Mouse (Mus musculus) left cerebral cortex, adult 9 months (tissue): ENCODE results near the gene Tent5c.

ENCODE experiments used
- DNase-seq, 2 experiments: peaks; one replicate each; pipeline ENCODE4 v3.0.0; 2022; ENCODE audit warnings: low spot score in 2 of 2

Gene Tent5c

DNA sequence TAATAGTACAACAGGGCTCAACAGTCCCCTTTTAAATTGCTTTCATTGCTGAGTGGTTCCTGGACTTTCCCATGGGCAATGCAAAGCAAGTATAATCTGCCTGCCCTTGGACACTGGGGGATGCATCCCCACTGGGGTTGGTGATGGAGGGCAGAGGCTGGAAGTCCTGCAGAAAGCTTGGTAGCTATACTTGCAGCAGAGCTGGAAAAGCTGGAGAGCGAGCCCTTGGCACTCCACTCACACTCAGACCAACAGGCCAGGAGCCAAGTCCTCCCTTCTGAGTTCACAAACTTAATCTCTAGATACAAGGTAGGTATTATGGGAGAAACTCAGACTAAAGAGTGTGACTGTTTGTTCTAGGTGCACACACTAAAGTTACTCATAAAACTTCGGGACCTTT lies 2.1 kb downstream of the Tent5c start:
- no peak for DNase-seq

DNA sequence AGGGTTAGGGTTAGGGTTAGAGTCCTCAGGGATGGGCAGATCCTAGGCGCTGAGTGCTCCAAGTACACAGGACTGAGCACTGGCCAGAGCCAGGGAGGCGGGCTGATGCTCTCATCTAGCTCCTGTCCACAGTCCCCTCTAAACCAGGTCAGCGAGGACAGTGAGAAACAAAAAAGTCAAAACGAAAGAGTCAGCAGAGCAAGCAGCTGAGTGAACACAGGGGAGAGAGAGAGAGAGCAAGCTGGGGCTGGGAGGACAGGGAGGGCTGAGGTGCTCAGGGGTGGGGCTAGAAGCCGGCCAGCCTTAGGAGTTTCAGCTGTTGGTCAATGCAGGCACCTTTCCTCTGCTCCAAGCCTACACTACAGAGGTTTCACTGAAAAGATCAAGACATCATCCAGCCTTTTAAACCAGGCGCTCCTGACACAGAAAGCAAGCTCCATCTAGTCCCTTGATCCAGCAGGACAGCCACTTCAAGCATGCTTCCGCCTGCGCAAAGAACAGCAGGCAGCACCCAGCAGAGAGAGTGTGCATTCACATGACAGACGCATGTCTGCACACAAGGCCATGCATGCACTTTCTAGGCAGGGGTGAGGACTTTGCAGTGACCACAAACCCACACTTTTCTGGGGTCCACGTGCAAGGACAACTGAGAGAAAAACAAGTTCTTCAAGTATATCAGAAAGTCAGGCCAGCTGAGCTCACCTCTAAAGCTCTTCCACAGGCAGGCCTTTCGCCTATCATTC lies 3.6 kb downstream of the Tent5c start:
- no peak for DNase-seq

DNA sequence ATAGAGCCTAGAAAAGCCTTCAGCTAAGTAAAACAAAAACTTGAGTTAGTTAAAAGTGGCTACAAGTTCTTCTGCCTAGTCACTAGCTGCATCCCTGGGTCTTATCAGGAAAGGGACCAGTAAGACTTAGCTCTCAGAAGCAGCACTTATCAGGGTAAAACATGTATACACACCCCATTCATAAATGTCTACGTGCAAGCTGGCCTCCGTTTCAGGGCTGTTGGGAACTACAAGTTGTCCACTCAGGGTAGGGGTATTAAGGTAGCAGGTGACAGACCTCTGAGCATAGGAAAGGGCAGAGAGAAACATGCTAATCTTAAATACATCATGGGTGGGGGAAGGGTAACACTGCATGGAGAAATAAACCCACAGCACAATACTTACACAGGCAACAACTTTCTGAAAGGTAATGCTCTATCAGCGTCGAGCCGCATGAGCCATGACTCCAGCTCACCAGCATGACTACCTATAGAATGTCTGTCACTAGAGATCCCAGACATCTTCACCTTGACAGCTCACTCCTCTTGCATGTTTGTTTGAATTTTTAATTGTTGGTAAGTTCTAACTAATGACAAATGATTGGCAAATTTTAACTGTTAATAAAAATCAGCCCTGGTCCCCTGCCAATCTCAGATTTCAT lies 6.0 kb downstream of the Tent5c start:
- DNase-seq = no peak

- no peak for DNase-seq
These were observed 6.7 kb downstream of the Tent5c start for GRCm38 (mm10) chr3:100482324-100482911.

- DNase-seq = no peak
These were observed 8.7 kb downstream of the Tent5c start for GRCm38 (mm10) chr3:100480251-100481005.

GRCm38 (mm10) chr3:100474950-100475472 lies 14.1 kb downstream of the Tent5c start:
- DNase-seq = no peak

DNA sequence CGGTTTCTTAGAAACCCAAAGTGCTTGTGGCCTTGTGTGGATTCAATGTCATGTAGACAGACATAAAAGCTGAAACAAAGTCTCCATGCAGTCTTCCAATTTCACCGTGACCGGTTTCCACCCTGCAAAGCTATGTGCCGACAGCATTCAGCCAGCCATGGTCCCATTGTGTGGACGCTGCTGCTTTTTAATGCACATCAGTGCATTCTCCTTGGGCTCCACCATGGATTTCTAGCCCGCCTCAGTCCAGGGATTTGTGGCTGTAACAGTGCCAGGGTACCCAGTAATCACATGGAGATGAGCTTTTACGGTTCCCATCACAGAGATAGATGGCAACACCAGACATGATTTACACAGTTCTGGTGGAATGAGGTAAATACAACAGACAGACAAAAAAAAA lies 14.6 kb downstream of the Tent5c start:
- no peak for DNase-seq

DNA sequence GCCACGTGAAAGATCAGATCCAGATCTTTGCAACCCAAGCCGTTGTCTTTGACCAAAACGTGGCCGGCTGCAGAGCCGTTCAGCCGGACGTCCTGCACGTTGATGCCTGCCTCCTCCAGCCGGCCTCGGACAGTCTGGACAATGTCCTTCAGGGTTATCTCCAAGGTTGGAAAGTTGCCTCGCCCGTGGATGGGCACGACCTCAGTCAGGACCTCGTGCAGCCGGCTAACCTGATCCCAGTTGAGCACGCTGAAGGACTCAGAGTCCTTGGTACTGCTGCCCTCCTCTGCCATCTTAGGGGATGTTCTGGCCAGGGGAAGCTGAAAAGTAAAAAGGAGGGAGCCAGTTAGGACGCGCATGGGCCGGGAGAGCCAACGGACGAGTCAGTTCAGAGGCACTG lies 16.0 kb downstream of the Tent5c start:
- no peak for DNase-seq

- DNase-seq = no peak
These were observed 18.2 kb downstream of the Tent5c start for GRCm38 (mm10) chr3:100470902-100471301.

DNA sequence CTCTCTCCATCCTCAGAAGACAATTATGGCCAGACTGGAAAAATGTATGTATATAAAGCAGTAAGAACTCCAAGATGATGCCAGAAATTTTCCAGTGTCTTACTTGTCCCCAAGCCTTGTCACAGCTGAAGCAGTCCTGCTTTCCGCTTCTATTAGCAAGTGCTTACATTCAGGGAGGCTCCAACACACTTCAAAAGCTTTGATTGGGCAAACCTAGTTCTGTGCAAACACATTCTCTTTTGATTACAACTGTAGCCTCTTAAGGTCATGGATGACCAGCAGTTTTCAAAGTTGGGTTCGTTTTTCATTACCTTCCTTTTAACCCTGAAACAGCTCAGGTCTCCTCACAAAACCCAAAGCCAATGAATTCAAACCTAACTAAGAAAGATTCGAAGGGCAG lies 19.0 kb downstream of the Tent5c start:
- no peak for DNase-seq

DNA sequence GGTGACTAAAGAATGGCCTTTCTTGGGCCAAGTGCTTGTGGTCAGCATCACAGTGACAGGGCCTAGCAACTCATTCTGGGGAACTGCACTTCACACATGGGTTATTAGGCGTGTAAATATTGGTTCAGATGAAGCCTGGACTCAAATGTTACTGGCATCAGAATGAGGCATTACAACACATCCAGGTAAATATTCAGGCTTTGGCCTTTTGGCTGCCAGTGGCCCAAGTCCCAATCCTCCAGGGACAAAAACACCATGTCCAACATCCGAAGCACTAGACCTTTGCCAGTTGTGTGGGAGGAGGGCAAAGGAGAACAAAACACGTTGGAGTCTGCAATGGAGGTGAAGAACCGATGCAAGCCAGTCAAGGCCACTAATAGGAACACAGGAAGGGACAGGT lies 22.6 kb downstream of the Tent5c start:
- DNase-seq = no peak

GRCm38 (mm10) chr3:100464596-100464995 lies 24.5 kb downstream of the Tent5c start:
- no peak for DNase-seq

- no peak for DNase-seq
These were observed 25.2 kb downstream of the Tent5c start for GRCm38 (mm10) chr3:100463959-100464265.

- DNase-seq = no peak
These were observed 25.8 kb downstream of the Tent5c start for GRCm38 (mm10) chr3:100463160-100463958.

GRCm38 (mm10) chr3:100462235-100463083 lies 26.7 kb downstream of the Tent5c start:
- DNase-seq = no peak

GRCm38 (mm10) chr3:100460510-100460909 lies 28.6 kb downstream of the Tent5c start:
- no peak for DNase-seq

DNA sequence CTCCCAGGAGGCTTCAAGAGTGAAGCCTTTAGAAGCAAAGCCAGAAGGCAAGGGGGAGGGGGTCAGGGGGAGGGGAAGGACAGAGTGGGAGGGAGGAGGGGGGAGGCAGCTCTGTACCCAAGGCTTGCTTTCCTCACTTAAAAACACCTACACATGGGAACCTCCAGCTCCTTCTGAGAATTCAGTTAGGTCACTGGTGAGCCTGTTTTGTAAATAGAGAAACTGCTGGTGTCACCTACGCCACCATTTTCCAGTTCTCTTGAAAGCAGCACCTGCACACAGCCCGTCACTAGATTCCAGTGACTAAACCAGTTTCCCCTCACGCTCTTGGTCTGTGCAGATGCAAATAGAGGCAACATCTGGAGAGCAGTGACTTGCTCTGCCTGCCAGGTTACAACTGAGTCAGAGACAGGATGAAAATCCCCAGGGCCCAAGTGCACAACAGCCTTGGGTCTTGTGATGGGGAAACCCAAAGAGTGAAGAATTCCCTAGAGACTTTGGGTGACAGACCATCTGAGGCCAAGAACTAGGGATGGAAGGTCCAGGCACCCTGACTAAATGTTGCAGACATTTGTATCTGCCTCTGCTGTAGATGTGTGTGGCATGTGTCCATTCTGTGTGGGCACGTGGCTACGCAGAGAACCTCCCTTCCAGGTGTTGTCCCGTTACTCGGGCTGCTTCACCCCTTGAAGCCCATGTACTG lies 45.2 kb downstream of the Tent5c start:
- DNase-seq = no peak

- DNase-seq = no peak
These were observed 46.6 kb downstream of the Tent5c start for GRCm38 (mm10) chr3:100442499-100442898.

- no peak for DNase-seq
These were observed 48.4 kb downstream of the Tent5c start for GRCm38 (mm10) chr3:100440754-100441153.

DNA sequence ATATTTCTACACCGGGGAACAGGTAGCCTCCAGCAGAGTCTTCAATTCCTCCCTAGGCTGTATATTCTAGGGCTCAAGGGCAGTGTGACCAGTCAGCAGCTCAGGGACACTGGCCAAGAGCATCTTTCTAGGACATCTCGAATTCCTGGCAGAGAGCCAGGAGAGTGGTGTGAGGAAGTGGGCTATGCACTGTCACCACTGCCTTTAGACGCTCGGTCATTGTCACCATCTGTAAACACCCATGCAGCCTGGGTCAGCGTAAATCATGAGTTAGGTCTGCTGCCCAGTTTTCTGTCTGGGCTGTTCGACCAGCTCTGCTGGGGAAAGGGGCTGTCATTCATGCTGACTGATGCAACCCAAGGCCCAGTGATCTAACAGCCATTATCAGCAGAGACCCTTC lies 49.1 kb downstream of the Tent5c start:
- peak in 1 of 2 experiments; percentile 50 for DNase-seq
